Mouse (Mus musculus) small intestine, adult 2 months (tissue): ENCODE results near the gene Dnah11.

Experiments used
- CTCF ChIP-seq: fragments of 200-500 bp; IDR thresholded peaks from 2 replicates; pipeline ENCODE4 v1.5.1; 2012; ENCODE audit warnings: low read depth, mild to moderate bottlenecking, control low read depth, inconsistent platforms, low read length, moderate library complexity, mixed read lengths; ENCODE audit not compliant: insufficient replicate concordance, insufficient read length; ENCODE audit errors: extremely low read depth
- POLR2A ChIP-seq: fragments of 200-500 bp; IDR thresholded peaks from 2 replicates; pipeline ENCODE4 v1.6.1; 2012; ENCODE audit warnings: low read depth, mild to moderate bottlenecking, control low read depth, inconsistent platforms, low read length, moderate library complexity

- TF ChIP-seq CTCF, result no peak
- TF ChIP-seq POLR2A, result no peak
Measured at GRCm38 (mm10) chr12:117857884-117858283, 341.0 kb downstream of the Dnah11 start.
